Mouse (Mus musculus) liver, postnatal 0 days (tissue): ENCODE results near the gene Psmb7.
A peak's percentile ranks its signal among the peaks of the same experiment; 100 is the strongest.

Source experiments
- CTCF ChIP-seq: sonication (generic); IDR thresholded peaks from 2 replicates; pipeline ENCODE4 v1.5.1; 2016; ENCODE audit warnings: antibody characterized with exemption, low read depth
- EP300 ChIP-seq: IDR thresholded peaks from 2 replicates; pipeline ENCODE4 v1.6.1; 2016; ENCODE audit warnings: antibody characterized with exemption, low read depth, mild to moderate bottlenecking

GRCm38 (mm10) chr2:38668802-38669580 lies 25.1 kb upstream of the Psmb7 start:
- TF ChIP-seq CTCF = peak; percentile 31; the same call in 1 of the 2 replicates
- no peak for TF ChIP-seq EP300
